Mouse (Mus musculus): ENCODE data around the gene Ehmt2.
"Not testable (repeated sequence)": the region's sequence is repeated elsewhere in the genome, so short reads cannot be mapped to it uniquely, and the experiment has no call there.

Gene Ehmt2

DNA sequence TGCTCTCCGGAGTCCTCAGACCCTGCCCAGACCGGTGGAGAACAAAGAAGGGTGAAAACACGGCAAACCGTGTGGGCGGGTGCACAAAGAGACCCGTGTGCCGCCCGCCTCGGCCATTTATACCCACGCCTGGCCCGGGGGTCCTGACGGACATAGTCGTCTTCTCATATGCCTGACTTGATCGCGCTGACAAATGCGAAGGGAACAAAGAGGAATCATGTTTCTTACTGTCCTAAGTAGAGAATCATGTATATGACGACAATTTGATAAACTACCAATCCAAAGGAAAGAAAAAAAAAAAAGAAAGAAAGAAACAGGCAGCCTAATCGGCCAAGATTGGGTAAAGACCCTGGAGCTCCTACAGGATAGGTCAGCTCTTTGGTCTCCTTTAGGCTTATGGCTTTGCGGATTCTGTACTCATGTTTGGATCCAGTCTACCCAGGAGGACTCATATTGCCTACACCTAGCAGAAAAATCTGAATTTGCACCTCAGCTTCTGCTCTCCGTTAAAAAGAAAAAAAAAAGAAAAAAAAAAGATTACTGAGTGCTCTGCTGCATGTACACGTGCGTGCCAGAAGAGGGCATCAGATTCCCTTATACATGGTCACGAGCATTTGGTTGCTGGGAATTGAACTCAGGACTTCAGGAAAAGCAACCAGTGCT lies 54.2 kb downstream of the Ehmt2 start:
- ATAC-seq (ENCODE audit: low TSS enrichment): peak; percentile 68

DNA sequence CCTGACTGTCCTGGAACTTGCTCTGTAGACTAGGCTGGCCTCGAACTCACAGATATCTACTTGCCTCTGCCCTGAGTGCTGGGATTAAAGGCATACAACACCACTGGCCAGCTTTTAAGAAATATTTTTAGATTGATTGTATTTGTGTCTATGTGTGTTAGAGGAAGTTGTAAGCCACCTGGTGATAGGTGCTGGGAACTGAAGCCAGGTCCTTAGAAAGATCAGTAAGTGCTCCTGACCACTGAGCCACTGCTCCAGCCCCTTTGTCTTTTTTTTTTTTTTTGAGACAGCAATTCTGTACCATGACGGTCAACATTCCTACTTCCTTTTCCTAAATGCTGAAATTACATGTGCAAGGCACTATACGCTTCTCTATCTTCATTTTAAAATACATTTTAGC lies 55.0 kb downstream of the Ehmt2 start:
- ATAC-seq (ENCODE audit: low TSS enrichment): no peak

DNA sequence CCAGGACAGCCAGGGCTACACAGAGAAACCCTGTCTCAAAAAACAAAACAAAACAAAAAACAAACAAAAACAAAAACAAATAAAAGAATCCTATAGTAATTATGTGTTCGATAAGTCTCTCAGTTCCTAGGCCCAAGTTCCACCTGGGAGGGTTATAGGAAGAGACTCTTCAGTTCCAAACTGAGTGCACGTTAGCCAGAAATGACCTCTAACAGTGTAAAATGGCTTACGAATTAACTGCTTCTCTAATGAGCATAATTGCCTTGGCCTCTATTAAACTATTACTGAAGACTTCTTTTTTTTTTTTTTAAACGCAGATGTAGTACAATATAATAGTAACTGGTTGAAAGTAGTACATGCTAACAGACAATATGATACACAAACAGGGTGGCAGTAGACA lies 55.6 kb downstream of the Ehmt2 start:
- ATAC-seq (ENCODE audit: low TSS enrichment): no peak

DNA sequence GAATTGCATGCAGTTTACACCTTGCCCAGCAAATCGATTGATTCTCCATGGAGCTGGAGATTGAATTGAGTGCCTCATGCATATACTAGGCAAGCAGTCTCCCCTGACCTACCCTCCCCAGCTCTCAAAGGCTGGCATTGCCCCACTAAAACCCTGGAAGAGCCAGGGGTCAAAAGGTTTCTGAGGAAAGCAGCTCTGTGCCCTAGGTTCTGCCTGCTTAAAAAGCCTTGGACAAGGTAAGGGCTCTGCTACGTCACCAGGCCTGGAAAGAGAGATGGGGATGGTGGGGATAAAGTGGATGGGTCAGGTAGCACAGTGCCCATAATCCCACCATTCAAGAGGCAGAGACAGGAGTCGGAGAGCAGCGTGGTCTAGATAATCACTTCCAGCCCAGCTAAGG lies 56.6 kb downstream of the Ehmt2 start:
- ATAC-seq (ENCODE audit: low TSS enrichment): no peak

DNA sequence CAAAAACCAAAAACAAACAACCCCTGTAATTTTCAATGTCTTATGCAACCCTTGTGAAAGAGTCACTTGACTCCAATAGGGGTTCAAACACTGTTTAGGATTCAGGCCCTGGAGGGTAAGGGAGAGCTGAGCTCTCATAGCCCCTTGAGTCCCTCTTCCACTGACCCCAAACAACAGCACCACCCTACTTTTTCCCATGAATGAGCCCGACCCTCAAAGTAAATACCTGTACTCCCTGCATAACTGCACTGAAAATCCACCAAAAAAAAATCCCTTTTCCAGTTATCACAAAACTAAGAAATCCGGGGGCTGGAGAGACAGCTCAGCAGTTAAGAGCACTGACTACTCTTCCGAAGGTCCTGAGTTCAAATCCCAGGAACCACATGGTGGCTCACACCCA lies 57.6 kb downstream of the Ehmt2 start:
- no peak for ATAC-seq (ENCODE audit: low TSS enrichment)

DNA sequence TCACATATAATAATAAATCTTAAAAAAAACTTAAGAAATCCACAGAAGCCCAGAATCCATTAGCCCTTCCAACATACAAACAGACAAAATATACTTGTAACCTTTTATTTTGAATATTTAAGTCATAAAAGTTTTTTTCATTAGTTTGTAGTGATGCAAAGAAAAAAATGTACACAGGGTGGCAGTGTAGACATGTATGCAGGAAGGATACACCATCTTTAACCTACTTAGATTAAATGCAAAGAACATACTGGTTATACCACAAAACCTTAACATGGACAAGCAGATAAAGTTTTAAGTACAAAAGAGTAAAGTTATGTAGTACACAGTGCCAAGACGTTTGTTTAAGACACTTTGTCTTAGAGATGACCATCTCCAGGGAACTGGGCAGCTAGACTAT lies 58.1 kb downstream of the Ehmt2 start:
- no peak for ATAC-seq (ENCODE audit: low TSS enrichment)

DNA sequence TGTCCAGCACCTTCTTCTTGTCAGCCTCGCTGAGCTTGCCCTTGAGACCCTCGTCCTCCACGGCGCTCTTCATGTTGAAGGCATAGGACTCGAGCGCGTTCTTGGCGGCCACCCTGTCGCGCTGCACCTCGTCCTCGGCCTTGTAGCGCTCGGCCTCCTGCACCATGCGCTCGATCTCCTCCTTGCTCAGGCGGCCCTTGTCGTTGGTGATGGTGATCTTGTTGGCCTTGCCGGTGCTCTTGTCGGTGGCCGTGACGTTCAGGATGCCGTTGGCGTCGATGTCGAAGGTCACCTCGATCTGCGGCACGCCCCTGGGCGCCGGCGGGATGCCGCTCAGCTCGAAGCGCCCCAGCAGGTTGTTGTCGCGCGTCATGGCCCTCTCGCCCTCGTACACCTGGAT lies 59.0 kb downstream of the Ehmt2 start:
- not testable (repeated sequence) for ATAC-seq (ENCODE audit: low TSS enrichment)

DNA sequence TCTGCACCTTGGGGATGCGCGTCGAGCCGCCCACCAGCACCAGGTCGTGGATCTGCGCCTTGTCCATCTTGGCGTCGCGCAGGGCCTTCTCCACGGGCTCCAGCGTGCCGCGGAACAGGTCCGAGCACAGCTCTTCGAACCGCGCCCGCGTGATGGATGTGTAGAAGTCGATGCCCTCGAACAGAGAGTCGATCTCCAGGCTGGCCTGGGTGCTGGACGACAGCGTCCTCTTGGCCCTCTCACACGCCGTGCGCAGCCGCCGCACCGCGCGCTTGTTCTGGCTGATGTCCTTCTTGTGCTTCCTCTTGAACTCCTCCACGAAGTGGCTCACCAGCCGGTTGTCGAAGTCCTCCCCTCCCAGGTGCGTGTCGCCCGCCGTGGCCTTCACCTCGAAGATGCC lies 59.7 kb downstream of the Ehmt2 start:
- ATAC-seq (ENCODE audit: low TSS enrichment): not testable (repeated sequence)

DNA sequence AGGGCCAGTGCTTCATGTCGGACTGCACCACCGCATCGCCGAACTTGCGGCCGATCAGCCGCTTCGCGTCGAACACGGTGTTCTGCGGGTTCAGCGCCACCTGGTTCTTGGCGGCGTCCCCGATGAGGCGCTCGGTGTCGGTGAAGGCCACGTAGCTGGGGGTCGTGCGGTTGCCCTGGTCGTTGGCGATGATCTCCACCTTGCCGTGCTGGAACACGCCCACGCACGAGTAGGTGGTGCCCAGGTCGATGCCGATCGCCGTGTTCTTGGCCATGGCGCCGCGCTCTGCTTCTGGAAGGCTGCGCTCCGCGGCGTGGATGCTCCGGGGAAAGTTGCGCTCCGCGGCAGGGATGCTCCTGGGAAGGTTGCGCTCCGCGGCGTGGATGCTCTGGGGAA lies 60.5 kb downstream of the Ehmt2 start:
- ATAC-seq (ENCODE audit: low TSS enrichment): not testable (repeated sequence)

DNA sequence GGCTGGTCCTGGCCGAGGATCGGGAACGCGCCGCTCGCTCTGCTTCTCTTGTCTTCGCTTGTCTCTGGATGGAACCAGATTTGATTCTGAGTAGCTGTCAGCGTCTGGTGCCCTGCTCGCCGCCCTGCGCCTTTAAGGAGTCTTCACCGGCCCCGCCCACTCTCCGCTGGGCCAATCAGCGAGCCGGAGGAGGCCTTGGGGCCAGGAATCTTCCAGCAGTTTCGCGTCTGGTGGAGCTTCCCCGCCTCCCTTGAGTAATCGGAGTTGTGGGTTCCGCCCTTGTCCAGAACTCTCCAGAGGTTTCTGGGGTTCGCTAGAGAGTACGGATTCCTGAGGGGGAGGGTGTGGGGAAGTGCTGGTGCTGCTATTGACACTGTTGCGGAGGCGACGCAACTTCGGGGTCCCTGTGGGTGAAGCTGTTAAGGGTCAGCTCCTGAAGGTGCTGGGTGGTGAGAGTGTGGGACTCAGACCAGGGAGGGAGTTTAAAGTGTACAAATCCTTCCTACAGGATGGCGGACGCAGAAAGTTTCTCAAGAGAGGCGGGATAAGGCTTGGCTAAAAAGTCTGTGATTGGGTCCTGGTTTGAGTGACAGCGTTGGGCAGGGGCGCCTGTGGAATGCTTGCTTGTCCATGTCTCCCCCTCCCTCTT lies 61.0 kb downstream of the Ehmt2 start, which contains the start of gene Hspa1b:
TSS of gene Hspa1b (minus strand) at position 109 of the 649 bp plus-strand sequence.
- ATAC-seq (ENCODE audit: low TSS enrichment): peak; percentile 87

DNA sequence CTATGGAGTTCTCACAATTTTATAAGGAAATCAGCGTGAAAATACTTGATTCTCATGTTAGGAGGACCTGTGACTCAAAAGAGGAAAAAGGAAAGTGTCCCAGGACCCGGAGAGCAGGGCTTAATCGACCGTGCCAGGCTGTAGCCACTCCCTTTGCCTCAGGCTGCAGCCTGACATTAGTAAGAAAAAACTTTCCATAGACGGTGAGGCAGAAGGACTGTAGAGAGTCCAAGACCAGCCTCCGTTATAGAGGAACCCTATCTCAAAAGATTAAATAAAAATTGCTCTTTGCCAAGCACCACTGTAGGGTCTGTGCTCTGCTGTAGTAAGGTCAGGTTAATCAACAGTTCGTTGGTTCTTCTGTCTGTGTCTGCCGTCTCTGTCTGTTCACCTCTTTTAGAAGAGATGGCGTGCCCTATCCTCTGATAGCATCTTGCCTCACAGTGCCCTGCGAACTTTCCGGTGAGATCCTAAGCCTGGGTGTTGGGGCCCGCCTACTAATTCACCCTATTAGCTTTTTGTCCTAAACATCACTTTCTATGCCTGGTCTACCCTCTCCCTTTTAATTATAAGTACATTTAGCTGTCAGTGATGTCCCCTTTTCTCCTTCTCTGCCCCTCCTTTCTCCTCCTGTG lies 61.7 kb downstream of the Ehmt2 start:
- ATAC-seq (ENCODE audit: low TSS enrichment): no peak

DNA sequence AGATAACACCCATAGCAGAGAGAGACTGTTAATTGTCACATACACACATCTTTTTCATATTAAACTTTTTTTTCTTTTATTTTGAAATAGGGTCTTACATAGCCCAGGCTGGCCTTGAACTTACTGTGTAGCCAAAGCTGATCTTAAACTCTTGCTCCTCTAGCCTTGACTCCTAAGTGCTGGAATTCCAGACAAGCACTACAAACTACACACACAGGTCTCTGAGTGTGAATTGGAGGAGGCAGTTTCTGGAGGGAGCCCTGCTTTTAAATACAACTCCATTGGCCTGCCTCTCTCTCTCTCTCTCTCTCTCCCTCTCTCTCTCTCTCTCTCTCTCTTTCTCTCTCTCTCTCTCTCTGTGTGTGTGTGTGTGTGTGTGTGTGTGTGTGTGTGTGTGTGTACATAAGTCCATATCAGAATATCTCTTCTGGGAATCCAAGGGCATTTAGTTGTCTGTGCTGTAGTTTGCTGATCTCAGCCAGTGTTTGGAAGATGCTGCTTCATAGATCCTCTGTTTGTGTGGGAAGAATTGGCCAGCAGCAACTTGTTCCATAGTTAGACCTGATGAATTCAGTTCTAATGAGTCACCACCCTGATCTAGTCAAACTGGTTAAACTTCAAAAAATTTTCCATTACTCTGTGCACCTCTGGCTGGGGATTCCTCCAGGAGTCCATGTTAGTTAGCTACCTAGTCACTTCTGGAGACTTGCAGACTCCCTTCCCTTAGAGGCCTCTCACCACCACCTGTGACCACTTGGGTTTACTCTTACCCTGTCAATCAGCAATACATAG lies 62.6 kb downstream of the Ehmt2 start:
- no peak for ATAC-seq (ENCODE audit: low TSS enrichment)

DNA sequence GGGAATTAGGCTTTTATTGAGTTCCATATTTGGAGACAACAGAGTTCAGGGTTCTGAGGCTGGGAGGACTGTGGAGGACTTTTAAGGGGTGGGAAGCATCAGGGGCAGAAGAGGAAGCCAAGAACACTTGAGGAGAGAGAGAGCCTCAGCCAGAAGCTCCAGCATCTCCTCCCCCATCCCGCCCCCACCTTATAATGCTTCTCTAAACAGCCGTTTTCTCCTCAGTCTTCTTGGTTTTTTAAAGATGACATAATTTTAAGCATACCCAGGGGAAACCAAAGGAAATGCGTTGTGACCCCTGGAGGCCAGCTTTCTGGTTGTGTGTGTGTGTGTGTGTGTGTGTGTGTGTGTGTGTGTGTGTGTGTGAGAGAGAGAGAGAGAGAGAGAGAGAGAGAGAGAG lies 63.9 kb downstream of the Ehmt2 start:
- ATAC-seq (ENCODE audit: low TSS enrichment): no peak

DNA sequence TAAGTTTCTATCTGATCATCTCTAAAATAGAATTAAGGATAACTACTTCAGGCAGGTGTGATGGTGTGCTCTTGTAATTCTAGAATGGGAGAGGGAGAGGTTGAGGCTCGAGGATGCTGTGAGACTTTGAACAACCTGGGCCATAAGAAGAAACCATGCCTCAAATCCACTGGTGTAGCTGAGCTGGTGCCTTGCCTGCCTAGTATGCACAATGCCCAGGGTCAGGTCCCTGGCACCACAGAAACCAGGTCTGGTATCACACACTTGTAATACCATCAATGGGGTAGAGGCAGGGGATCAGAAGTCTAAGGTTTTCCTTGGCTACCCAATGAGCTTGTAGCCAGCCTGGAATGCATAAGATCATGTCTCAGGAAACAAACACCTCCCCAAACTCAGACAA lies 64.6 kb downstream of the Ehmt2 start:
- ATAC-seq (ENCODE audit: low TSS enrichment): no peak
